Mouse (Mus musculus) right cerebral cortex, adult 2 months (tissue): ENCODE results near the gene Rpl9.

ENCODE experiments used
- DNase-seq, 2 experiments: peaks; one replicate each; pipeline ENCODE4 v3.0.0; 2021 to 2022; ENCODE audit warnings: low spot score in 2 of 2

Gene Rpl9

GRCm38 (mm10) chr5:65374746-65375145, 16.5 kb downstream of the Rpl9 start:
- DNase-seq = no peak

- DNase-seq = no peak
Measured at GRCm38 (mm10) chr5:65371551-65371950, 19.7 kb downstream of the Rpl9 start.

GRCm38 (mm10) chr5:65367837-65368236, 23.4 kb downstream of the Rpl9 start:
- no peak for DNase-seq

- no peak for DNase-seq
Measured at GRCm38 (mm10) chr5:65357771-65358170, 33.5 kb downstream of the Rpl9 start.

DNA sequence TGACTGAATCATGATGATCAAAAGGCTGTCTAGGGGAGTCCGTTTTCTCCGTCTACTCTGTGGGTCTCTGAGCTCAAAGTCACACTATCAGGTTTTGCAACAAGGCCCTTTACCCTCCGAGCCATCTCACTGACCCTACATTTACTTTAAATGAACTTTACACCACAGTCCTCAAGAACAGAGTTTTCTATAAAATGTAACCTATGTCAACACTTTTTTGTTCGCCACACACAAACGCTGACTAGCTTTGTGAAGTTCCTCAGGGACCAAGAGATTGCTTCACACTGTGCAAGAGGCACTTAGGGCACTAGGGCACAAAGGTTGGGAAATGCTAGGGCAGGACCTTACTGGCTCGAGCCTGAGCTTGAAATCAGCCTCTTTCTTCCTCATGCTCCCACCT, 34.4 kb downstream of the Rpl9 start:
- no peak for DNase-seq

DNA sequence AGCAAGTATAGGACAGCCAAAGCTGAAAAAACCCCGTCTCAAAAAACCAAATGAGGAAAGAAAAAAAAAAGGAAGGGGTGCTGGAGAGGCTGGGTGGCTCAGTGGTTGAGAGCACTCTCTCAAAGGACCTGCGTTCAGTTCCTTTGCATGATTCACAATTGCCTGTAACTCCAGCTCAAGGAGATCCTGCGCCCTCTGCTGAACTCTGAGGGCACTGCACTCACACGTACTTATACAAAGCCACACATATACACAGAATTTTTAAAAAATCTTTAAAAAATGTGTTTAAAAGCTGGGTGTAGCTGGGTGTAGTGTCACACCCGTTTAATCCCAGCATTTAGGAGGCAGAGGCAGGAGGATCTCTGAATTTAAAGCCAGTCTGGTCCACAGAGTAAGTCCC, 36.3 kb downstream of the Rpl9 start:
- DNase-seq = no peak

DNA sequence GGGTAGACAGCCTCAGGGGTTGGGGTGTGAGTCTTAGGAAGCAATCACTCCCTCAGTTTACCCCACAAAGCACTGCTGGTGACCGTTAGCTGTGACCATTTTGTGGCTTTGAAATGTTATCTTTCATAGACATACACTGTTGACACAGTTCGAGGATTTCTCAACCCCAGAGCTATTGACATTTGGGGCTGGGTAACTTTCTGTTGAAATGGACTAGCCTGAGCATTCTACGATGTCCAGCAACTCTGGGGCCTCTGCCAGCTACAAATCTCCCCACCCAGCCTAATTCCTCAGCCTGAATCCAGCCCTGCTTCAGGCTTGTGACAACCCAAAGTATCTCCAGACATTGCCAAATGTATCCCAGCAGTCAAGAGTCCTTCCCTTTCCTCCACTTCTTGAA, 37.1 kb downstream of the Rpl9 start:
- DNase-seq = no peak

GRCm38 (mm10) chr5:65350508-65350907, 40.7 kb downstream of the Rpl9 start:
- no peak for DNase-seq

DNA sequence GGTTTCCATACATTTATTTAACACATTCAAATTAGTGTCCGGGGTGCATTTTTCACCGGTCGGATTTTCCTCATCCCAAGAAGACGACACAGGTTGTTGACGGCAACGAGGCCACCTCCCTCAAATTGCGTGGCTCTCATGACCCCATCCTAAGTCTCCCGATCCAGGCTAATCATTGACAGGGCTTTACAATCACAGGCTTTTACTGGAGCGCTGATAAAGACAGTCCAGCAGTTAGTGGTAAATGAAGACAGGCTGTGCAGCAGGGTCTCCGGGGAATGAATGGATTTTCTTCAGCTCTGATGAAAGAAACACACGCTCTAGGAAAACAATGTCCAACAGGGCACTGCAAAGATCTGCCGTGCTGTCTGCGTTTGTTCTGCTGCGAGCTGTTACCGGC, 43.1 kb downstream of the Rpl9 start, which contains the start of gene Klb:
Gene Klb (plus strand): TSS at position 147 of the 400 bp plus-strand sequence.
- DNase-seq = no peak

- no peak for DNase-seq
Measured at GRCm38 (mm10) chr5:65340167-65340566, 51.1 kb downstream of the Rpl9 start.

- no peak for DNase-seq
Measured at GRCm38 (mm10) chr5:65338394-65338793, 52.9 kb downstream of the Rpl9 start.
